Mouse (Mus musculus): ENCODE measurements around the gene Ahdc1. TPM values are rescaled to one million over a fixed set of nuclear protein-coding genes. Genes with fewer than 3 reads are reported as not detected.

Gene Ahdc1
- total and polyA plus RNA-seq, 3 experiments: 1.6 to 19.9 (median 8.4) TPM

- H3K9ac ChIP-seq (ENCODE audit: insufficient read depth, low read depth): no peak overlapping the region
- dilution Hi-C loops (cut with MboI; ENCODE audit: extremely low pct_ligation_motif_present, extremely low pct_unique_long_range_greater_than_20kb, low sequenced_read_pairs): no loop called here
- in situ Hi-C loops (cut with MboI; ENCODE audit: low pct_ligation_motif_present, low pct_unique_long_range_greater_than_20kb, low sequenced_read_pairs): no loop called here
- DNase-seq (ENCODE audit: extremely low read depth): no peak
- H3K27ac ChIP-seq (ENCODE audit: insufficient read depth, low read depth): no peak overlapping the region
- H3K9me3 ChIP-seq (replicated peaks; ENCODE audit: low read length): no peaks in the 10 kb centered on the region
- no peaks in the 10 kb centered on the region for H3K79me2 ChIP-seq (replicated peaks; ENCODE audit: control insufficient read depth, extremely low read depth, insufficient read depth, poor library complexity, severe bottlenecking)
- TF ChIP-seq CHD2 (IDR thresholded peaks at IDR 0.05; ENCODE audit: low read length) (no peak), ZC3H11A (IDR thresholded peaks at IDR 0.05; ENCODE audit: low read depth, low read length) (no peak), CHD1 (IDR thresholded peaks at IDR 0.05; ENCODE audit: low read depth, low read length) (no peak), HCFC1 (IDR thresholded peaks at IDR 0.05; ENCODE audit: low read depth, low read length) (no peak), MYC (IDR thresholded peaks at IDR 0.05; ENCODE audit: low read depth, low read length) (no peak), ZMIZ1 (IDR thresholded peaks at IDR 0.05; ENCODE audit: low read depth, low read length) (no peak), GABPA (IDR thresholded peaks at IDR 0.05; ENCODE audit: insufficient replicate concordance, low read depth, low read length) (no peak), ZNF384 (IDR thresholded peaks at IDR 0.05; ENCODE audit: low read depth, low read length) (no peak), SIN3A (IDR thresholded peaks at IDR 0.05; ENCODE audit: low read length) (no peak), TCF12 (IDR thresholded peaks at IDR 0.05; ENCODE audit: low read depth, low read length) (no peak)
- H3K4me2 ChIP-seq (ENCODE audit: insufficient read depth, low read depth, poor library complexity, severe bottlenecking): no peak overlapping the region
- H3K36me3 ChIP-seq (replicated peaks in 1 of 2; ENCODE audit: control insufficient read depth in 1 of 2, insufficient read depth in 1 of 2, low read length in 1 of 2): peaks cover 6 to 86% of the 10 kb centered on the region in 2 experiments
- no peaks in the 10 kb centered on the region for H3K27me3 ChIP-seq (replicated peaks)
- H3K4me1 ChIP-seq (ENCODE audit: control insufficient read depth in 1 of 2, insufficient read depth in 2 of 2): peaks cover 0 to 30% of the 10 kb centered on the region in 2 experiments; a peak in 2 of 4 replicates
- no peak overlapping the region for H3K4me3 ChIP-seq (replicated peaks in 1 of 3; ENCODE audit: low read depth in 2 of 3, low read length in 2 of 3, poor library complexity in 1 of 3)
These were observed 59.8 kb downstream of the Ahdc1 start for GRCm38 (mm10) chr4:133070821-133071372.

GRCm38 (mm10) chr4:133073192-133073591 is 62.1 kb downstream of the Ahdc1 start:
- in situ Hi-C loops (cut with MboI; ENCODE audit: low pct_ligation_motif_present, low pct_unique_long_range_greater_than_20kb, low sequenced_read_pairs) (no loop called here), dilution Hi-C loops (cut with MboI; ENCODE audit: extremely low pct_ligation_motif_present, extremely low pct_unique_long_range_greater_than_20kb, low sequenced_read_pairs) (no loop called here)
- no peak overlapping the region for H3K27ac ChIP-seq (ENCODE audit: insufficient read depth, low read depth)
- H3K4me3 ChIP-seq (replicated peaks in 1 of 3; ENCODE audit: low read depth in 2 of 3, low read length in 2 of 3, poor library complexity in 1 of 3): no peak overlapping the region
- H3K4me2 ChIP-seq (ENCODE audit: insufficient read depth, low read depth, poor library complexity, severe bottlenecking): no peak overlapping the region
- no peaks in the 10 kb centered on the region for H3K27me3 ChIP-seq (replicated peaks)
- no peaks in the 10 kb centered on the region for H3K79me2 ChIP-seq (replicated peaks; ENCODE audit: control insufficient read depth, extremely low read depth, insufficient read depth, poor library complexity, severe bottlenecking)
- H3K9me3 ChIP-seq (replicated peaks; ENCODE audit: low read length): no peaks in the 10 kb centered on the region
- DNase-seq (ENCODE audit: extremely low read depth): no peak
- H3K36me3 ChIP-seq (replicated peaks in 1 of 2; ENCODE audit: control insufficient read depth in 1 of 2, insufficient read depth in 1 of 2, low read length in 1 of 2): peaks cover 4 to 86% of the 10 kb centered on the region in 2 experiments
- H3K4me1 ChIP-seq (ENCODE audit: control insufficient read depth in 1 of 2, insufficient read depth in 2 of 2): peaks cover 0 to 28% of the 10 kb centered on the region in 2 experiments; a peak in 2 of 4 replicates
- TF ChIP-seq SMC3 (IDR thresholded peaks at IDR 0.05; ENCODE audit: low read depth, low read length) (no peak), ZMIZ1 (IDR thresholded peaks at IDR 0.05; ENCODE audit: low read depth, low read length) (no peak)
- no peak overlapping the region for H3K9ac ChIP-seq (ENCODE audit: insufficient read depth, low read depth)

GRCm38 (mm10) chr4:133074070-133074819 is 63.2 kb downstream of the Ahdc1 start:
- H3K9me3 ChIP-seq (replicated peaks; ENCODE audit: low read length): no peaks in the 10 kb centered on the region
- no peaks in the 10 kb centered on the region for H3K79me2 ChIP-seq (replicated peaks; ENCODE audit: control insufficient read depth, extremely low read depth, insufficient read depth, poor library complexity, severe bottlenecking)
- H3K4me1 ChIP-seq (ENCODE audit: control insufficient read depth in 1 of 2, insufficient read depth in 2 of 2): peaks cover 8 to 35% of the 10 kb centered on the region in 2 experiments
- no peaks in the 10 kb centered on the region for H3K27me3 ChIP-seq (replicated peaks)
- in situ Hi-C loops (cut with MboI; ENCODE audit: low pct_ligation_motif_present, low pct_unique_long_range_greater_than_20kb, low sequenced_read_pairs): no loop called here
- peaks cover 4 to 86% of the 10 kb centered on the region in 2 experiments for H3K36me3 ChIP-seq (replicated peaks in 1 of 2; ENCODE audit: control insufficient read depth in 1 of 2, insufficient read depth in 1 of 2, low read length in 1 of 2)
- H3K4me3 ChIP-seq (replicated peaks in 1 of 3; ENCODE audit: low read depth in 2 of 3, low read length in 2 of 3, poor library complexity in 1 of 3): no peak overlapping the region
- no peak overlapping the region for H3K4me2 ChIP-seq (ENCODE audit: insufficient read depth, low read depth, poor library complexity, severe bottlenecking)
- TF ChIP-seq NELFE (IDR thresholded peaks at IDR 0.05; ENCODE audit: low read depth, low read length) (no peak), MXI1 (IDR thresholded peaks at IDR 0.05; ENCODE audit: low read depth, low read length) (no peak), MEF2A (IDR thresholded peaks at IDR 0.05; ENCODE audit: borderline replicate concordance, low read depth, low read length) (no peak), SMC3 (IDR thresholded peaks at IDR 0.05; ENCODE audit: low read depth, low read length) (no peak), HCFC1 (IDR thresholded peaks at IDR 0.05; ENCODE audit: low read depth, low read length) (no peak), ZMIZ1 (IDR thresholded peaks at IDR 0.05; ENCODE audit: low read depth, low read length) (no peak), JUN (IDR thresholded peaks at IDR 0.05; ENCODE audit: insufficient read depth, low read depth, low read length) (no peak), USF1 (IDR thresholded peaks at IDR 0.05; ENCODE audit: low read depth, low read length) (no peak), POLR2AphosphoS2 (IDR thresholded peaks at IDR 0.05; ENCODE audit: low read depth, low read length) (no peak), CHD2 (IDR thresholded peaks at IDR 0.05; ENCODE audit: low read length) (no peak), ZC3H11A (IDR thresholded peaks at IDR 0.05; ENCODE audit: low read depth, low read length) (no peak), ZNF384 (IDR thresholded peaks at IDR 0.05; ENCODE audit: low read depth, low read length) (no peak), CTCF (conservative IDR thresholded peaks at IDR 0.05 in 1 of 2, IDR thresholded peaks at IDR 0.05 in 1 of 2; ENCODE audit: low read depth in 2 of 2, low read length in 2 of 2) (no peak), TCF12 (IDR thresholded peaks at IDR 0.05; ENCODE audit: low read depth, low read length) (no peak)
- no peak overlapping the region for H3K27ac ChIP-seq (ENCODE audit: insufficient read depth, low read depth)
- H3K9ac ChIP-seq (ENCODE audit: insufficient read depth, low read depth): no peak overlapping the region
- dilution Hi-C loops (cut with MboI; ENCODE audit: extremely low pct_ligation_motif_present, extremely low pct_unique_long_range_greater_than_20kb, low sequenced_read_pairs): no loop called here
- no peak for DNase-seq (ENCODE audit: extremely low read depth)
